Mouse (Mus musculus): ENCODE data around the gene Cacybp. TPM values are rescaled to one million over a fixed set of nuclear protein-coding genes. Genes with fewer than 3 reads are reported as not detected.

Gene Cacybp
- total and polyA plus RNA-seq, 3 experiments: 15.1 to 136 (median 100) TPM

- no peak for DNase-seq
Observed at GRCm38 (mm10) chr1:160214171-160214570, 1.5 kb upstream of the Cacybp start.

- peak; percentile 77 for DNase-seq
Observed at GRCm38 (mm10) chr1:160212123-160212691, 468 bp downstream of the Cacybp start.

GRCm38 (mm10) chr1:160211597-160212122 lies 1.0 kb downstream of the Cacybp start:
- no peak for DNase-seq

GRCm38 (mm10) chr1:160210566-160210965 lies 2.1 kb downstream of the Cacybp start:
- no peak for DNase-seq

- no peak for DNase-seq
Observed at GRCm38 (mm10) chr1:160209844-160210243, 2.8 kb downstream of the Cacybp start.

GRCm38 (mm10) chr1:160205486-160205885 lies 7.2 kb downstream of the Cacybp start:
- DNase-seq: peak; percentile 57

GRCm38 (mm10) chr1:160195337-160195663 lies 17.4 kb downstream of the Cacybp start:
- no peak for DNase-seq

GRCm38 (mm10) chr1:160194529-160195336 lies 17.9 kb downstream of the Cacybp start, which contains the start of gene Mrps14:
Gene Mrps14, plus strand, starts transcription at chr1:160195215.
- peak; percentile 99 for DNase-seq

- DNase-seq: peak; percentile 18
Observed at GRCm38 (mm10) chr1:160184506-160184905, 28.2 kb downstream of the Cacybp start.

GRCm38 (mm10) chr1:160181216-160181615 lies 31.5 kb downstream of the Cacybp start:
- no peak for DNase-seq

- no peak for DNase-seq
Observed at GRCm38 (mm10) chr1:160176903-160177302, 35.8 kb downstream of the Cacybp start.

- DNase-seq: no peak
Observed at GRCm38 (mm10) chr1:160166600-160166999, 46.1 kb downstream of the Cacybp start.

GRCm38 (mm10) chr1:160158190-160158589 lies 54.5 kb downstream of the Cacybp start:
- DNase-seq: no peak

GRCm38 (mm10) chr1:160153480-160153879 lies 59.2 kb downstream of the Cacybp start, which contains the start of gene Tnn:
Gene Tnn, minus strand, starts transcription at chr1:160153580.
- no peak for DNase-seq

Other genes with a start within 250 kb of the Cacybp start
- gene 4930523C07Rik, start 168.5 kb downstream of the Cacybp start, total RNA-seq (2021): 10 to 100 TPM; 12.5 to 15.7 TPM
- 7.4 and 11.8 TPM in 2 replicates for gene 4930523C07Rik, start 168.5 kb downstream of the Cacybp start, polyA plus RNA-seq (2012; rRNA removed)
- gene Tnn, start 59.3 kb downstream of the Cacybp start, total RNA-seq (2021): under 1 TPM; 0.17 to 0.20 TPM
- not detected in 2 replicates for gene Tnn, start 59.3 kb downstream of the Cacybp start, polyA plus RNA-seq (2012; rRNA removed)
- 100 to 1,000 TPM in 1 of 2 experiments, 10 to 100 TPM in 1; 58.0 to 106 TPM for gene Mrps14, start 17.7 kb downstream of the Cacybp start, total RNA-seq (2021)
- 14.2 and 14.8 TPM in 2 replicates for gene Mrps14, start 17.7 kb downstream of the Cacybp start, polyA plus RNA-seq (2012; rRNA removed)

Measured in adrenal gland, adult 2 months (tissue).